Comparison of ENCODE assay signal across 22 mouse cellular contexts in the genomic region with DNA sequence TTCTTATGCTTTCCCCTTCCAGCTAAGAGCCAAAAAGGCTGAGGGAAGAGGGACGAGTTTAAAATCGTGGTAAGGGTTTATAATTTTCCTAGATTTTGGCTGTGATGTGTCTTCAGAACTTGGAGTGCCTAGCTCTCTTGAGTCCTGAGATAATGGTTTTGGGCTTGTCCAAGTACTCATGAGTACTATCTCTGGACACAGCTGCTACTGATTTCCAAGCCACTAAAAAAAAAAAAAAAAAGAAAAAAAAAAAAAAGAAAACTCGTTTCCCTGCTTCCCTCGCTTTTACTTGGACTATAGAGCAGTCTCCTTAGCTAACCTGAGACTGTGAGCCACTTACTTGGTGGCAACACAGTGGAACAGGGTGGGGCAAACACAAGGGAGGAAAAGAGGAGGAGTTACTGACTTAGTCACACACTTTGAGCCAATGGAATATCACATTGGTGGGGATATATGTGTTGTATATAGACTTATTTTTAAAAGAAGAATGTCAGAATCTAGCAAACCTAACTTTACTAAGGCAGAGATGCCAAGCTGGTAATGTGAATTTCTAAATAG.
"Had no signal": no experiment of that assay in that cellular context is flagged by ENCODE, and none has a peak within 500 bp of the region (broad histone marks: within the 10 kb centered on the region; RNA-seq: fewer than 3 reads in every experiment).

No protein-coding gene starts in this region.

- H3K4me3 ChIP-seq: heart, embryonic 10.5 days; heart, embryonic 12.5 days; hindbrain, embryonic 12.5 days; intestine, embryonic 15.5 days; layer of hippocampus, adult 2 months; limb, embryonic 13.5 days; limb, embryonic 15.5 days; liver, embryonic 13.5 days had no signal

- H3K36me3 ChIP-seq: heart, embryonic 10.5 days; heart, embryonic 12.5 days; hindbrain, embryonic 12.5 days; intestine, embryonic 15.5 days; limb, embryonic 13.5 days; limb, embryonic 15.5 days; liver, embryonic 13.5 days had no signal

- H3K27ac ChIP-seq: heart, embryonic 10.5 days; hindbrain, embryonic 12.5 days; hindbrain, embryonic 14.5 days; intestine, embryonic 15.5 days; layer of hippocampus, adult 2 months; limb, embryonic 13.5 days; limb, embryonic 15.5 days; liver, embryonic 13.5 days had no signal

- DNase-seq: gastrocnemius, postnatal 25 days; heart, postnatal 14 days; heart, postnatal 36 days; kidney, adult 18-20 months; kidney, adult 8-10 months; kidney, postnatal 10 days; kidney, postnatal 25 days; kidney, postnatal 4 days; layer of hippocampus, postnatal 36 days; left cerebral cortex, postnatal 4 days; liver, embryonic 13.5 days had no signal

- H3K4me1 ChIP-seq: heart, embryonic 10.5 days; heart, embryonic 12.5 days; hindbrain, embryonic 12.5 days; intestine, embryonic 15.5 days; limb, embryonic 13.5 days; limb, embryonic 15.5 days; liver, embryonic 13.5 days had no signal

- H3K9ac ChIP-seq: heart, embryonic 12.5 days; hindbrain, embryonic 12.5 days; hindbrain, embryonic 14.5 days; intestine, embryonic 15.5 days; limb, embryonic 13.5 days; limb, embryonic 15.5 days; liver, embryonic 13.5 days had no signal

- H3K9me3 ChIP-seq: heart, embryonic 10.5 days; heart, embryonic 12.5 days; hindbrain, embryonic 12.5 days; intestine, embryonic 15.5 days; limb, embryonic 13.5 days; limb, embryonic 15.5 days; liver, embryonic 13.5 days had no signal

- ATAC-seq: hindbrain, embryonic 16.5 days; inflammation-experienced regulatory T-cells, adult 6 months; intestine, embryonic 15.5 days; intestine, postnatal 0 days had no signal

- H3K4me2 ChIP-seq: heart, embryonic 12.5 days; hindbrain, embryonic 12.5 days; hindbrain, embryonic 14.5 days; intestine, embryonic 15.5 days; limb, embryonic 13.5 days; limb, embryonic 15.5 days; liver, embryonic 13.5 days had no signal
